Mouse (Mus musculus): ENCODE measurements around the gene BC028528.
"Not testable (repeated sequence)": the region's sequence is repeated elsewhere in the genome, so short reads cannot be mapped to it uniquely, and the experiment has no call there.

- not testable (repeated sequence) for TF ChIP-seq HCFC1 (IDR thresholded peaks at IDR 0.05; ENCODE audit: borderline replicate concordance, insufficient read depth, low read length); MAFK (IDR thresholded peaks at IDR 0.05; ENCODE audit: insufficient read depth, low read depth, low read length); CHD2 (IDR thresholded peaks at IDR 0.05; ENCODE audit: low read depth, low read length)
Observed at GRCm38 (mm10) chr3:95920532-95920931, 28.7 kb upstream of the BC028528 start.

All from ES-E14 (cell line).